Mouse (Mus musculus) spleen, postnatal 10 days (tissue): Measurements from ENCODE around the gene Fgfr1op2.

ENCODE experiments used
- DNase-seq, 2 experiments: peaks; one replicate each; pipeline ENCODE4 v3.0.0; 2021 to 2022; ENCODE audit warnings: low spot score in 2 of 2

Gene Fgfr1op2

DNA sequence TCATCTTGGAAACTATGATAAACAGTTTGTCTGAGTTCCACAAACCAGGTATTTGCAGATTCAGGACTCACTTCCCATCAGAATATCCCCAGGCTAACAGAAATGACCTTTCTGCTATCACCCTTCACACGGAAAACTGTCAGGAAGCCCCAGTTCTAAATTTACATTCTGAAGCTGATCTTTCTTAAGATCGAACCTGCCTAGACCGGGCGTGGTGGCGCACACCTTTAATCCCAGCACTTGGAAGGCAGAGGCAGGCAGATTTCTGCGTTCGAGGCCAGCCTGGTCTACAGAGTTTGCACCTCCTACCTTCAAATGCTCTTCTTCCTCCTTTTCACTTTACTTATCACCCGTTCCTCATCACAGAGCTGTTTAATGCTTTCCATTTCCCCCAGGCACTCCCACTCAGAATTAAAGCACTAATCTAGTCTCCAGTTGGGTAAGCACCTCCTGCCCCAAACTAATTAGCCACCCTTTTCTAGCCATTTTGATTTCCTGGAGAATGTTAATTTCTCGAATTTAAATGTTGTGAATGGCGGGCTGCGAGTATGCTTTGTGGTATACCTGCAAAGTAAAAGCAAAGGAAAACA, 64.7 kb downstream of the Fgfr1op2 start:
- DNase-seq, result peak in 1 of 2 experiments; percentile 34

DNA sequence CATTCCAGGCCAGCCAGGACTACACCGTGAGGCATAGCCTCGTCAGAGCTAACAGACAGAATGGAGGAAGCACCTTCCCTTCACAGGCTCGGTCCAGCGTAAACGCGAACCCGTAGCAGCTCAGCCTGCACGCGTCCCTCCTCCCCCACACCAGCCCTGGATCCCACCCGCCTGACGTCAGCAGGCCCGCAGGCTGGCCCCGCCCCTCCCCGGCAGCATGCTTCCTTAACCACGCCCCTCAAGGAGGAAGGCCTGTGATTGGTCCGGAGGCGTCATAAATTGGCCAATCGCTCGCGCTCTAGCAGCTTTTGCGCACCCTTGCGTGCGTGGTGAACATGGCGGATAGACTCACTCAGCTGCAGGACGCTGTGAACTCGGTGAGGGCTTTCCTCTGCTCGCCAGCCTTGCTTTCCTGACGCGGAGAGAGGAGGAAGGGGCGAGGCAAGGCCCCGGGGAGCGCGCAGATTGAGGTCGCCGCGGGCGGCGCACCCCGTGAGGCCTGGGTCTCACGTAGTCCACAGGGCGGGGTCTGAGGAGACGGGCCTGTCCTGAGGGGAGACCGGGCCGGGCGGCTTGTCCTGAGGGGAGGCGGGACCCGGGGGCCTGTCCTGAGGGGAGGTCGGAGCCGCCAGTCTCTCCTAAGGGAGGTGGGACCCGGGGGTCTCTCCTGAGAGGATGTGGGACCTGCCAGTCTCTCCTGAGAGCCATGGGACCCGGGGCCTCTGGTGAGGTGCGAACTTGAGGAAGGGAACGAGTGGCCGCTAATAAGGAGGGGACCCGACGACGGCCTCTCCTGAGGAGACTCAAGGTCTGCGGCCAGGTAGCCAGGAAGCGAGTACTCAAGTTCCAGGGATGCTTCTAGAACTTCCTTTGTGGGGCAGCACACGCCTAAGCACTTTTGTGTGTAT, 65.5 kb downstream of the Fgfr1op2 start, which contains the start of the genes Med21 and Tm7sf3:
Med21 (plus strand) TSS at position 272 of the 908 bp plus-strand sequence.
Tm7sf3 (minus strand) TSS at position 549 of the 908 bp plus-strand sequence.
- DNase-seq, result peak; percentile 98 to 99

- peak in 1 of 2 experiments; percentile 46 for DNase-seq
Observed at GRCm38 (mm10) chr6:146643184-146643570, 66.2 kb downstream of the Fgfr1op2 start.
